Mouse (Mus musculus) hindbrain, embryonic 11.5 days (tissue): ENCODE data around the gene Gpr65. TPM values are rescaled to one million over a fixed set of nuclear protein-coding genes. Genes with fewer than 3 reads are reported as not detected.

ENCODE experiments used
- polyA plus RNA-seq: library from polyadenylated mRNA; unstranded; fragments of >200 nt; fragmentation: Nextera tagmentation; extraction: Ambion mirVana; gene quantifications from 2 replicates; pipeline ENCODE4 v1.2.1, GENCODE M21; 2014

The Gpr65 gene
- polyA plus RNA-seq, 1 experiment from 2014 or later: 1.5 TPM

Other genes starting within 250 kb of the Gpr65 start
- 12.2 and 14.8 TPM in 2 replicates for gene Galc, start 9.2 kb upstream of the Gpr65 start, polyA plus RNA-seq